Mouse (Mus musculus) retina, adult 2 months (tissue): ENCODE data around the gene Npc2.

Source experiments
- DNase-seq: peaks from one replicate; pipeline ENCODE4 v3.0.0-alpha.2; 2012; ENCODE audit warnings: low read depth, low spot score

The Npc2 gene

GRCm38 (mm10) chr12:84728421-84728820 is 44.5 kb downstream of the Npc2 start:
- no peak for DNase-seq

- no peak for DNase-seq
Measured at GRCm38 (mm10) chr12:84727434-84727833, 45.5 kb downstream of the Npc2 start.

- no peak for DNase-seq
Measured at GRCm38 (mm10) chr12:84726986-84727385, 46.0 kb downstream of the Npc2 start.

GRCm38 (mm10) chr12:84726391-84726790 is 46.6 kb downstream of the Npc2 start:
- DNase-seq = no peak

- DNase-seq = no peak
Measured at GRCm38 (mm10) chr12:84718462-84719244, 54.3 kb downstream of the Npc2 start.

- DNase-seq = no peak
Measured at GRCm38 (mm10) chr12:84714578-84714977, 58.4 kb downstream of the Npc2 start.

- no peak for DNase-seq
Measured at GRCm38 (mm10) chr12:84709842-84710439, 63.0 kb downstream of the Npc2 start.

- DNase-seq = no peak
Measured at GRCm38 (mm10) chr12:84707804-84708203, 65.1 kb downstream of the Npc2 start.

GRCm38 (mm10) chr12:84706886-84707285 is 66.1 kb downstream of the Npc2 start:
- DNase-seq = no peak
